Mouse (Mus musculus) E14TG2a.4 (cell line): ENCODE results near the gene Olfr1391.

ENCODE experiments used
- CTCF ChIP-seq: conservative IDR thresholded peaks from 2 replicates; pipeline ENCODE4 v1.5.1; 2014; ENCODE audit warnings: low read length
- NANOG ChIP-seq: IDR thresholded peaks from 2 replicates; pipeline ENCODE4 v1.6.1; 2014; ENCODE audit warnings: borderline replicate concordance, low read length, mixed read lengths
- POU5F1 ChIP-seq: IDR thresholded peaks from 2 replicates; pipeline ENCODE4 v1.6.1; 2014; ENCODE audit warnings: low read length, borderline replicate concordance

- no peak for TF ChIP-seq CTCF
- TF ChIP-seq POU5F1: no peak
- TF ChIP-seq NANOG: no peak
These were observed 29.8 kb upstream of the Olfr1391 start for GRCm38 (mm10) chr11:49292777-49293176.
